ENCODE assay signal across 29 mouse cellular contexts in genomic region chr9:118624146-118624545, GRCm38 (mm10). TPM values are rescaled to one million over a fixed set of nuclear protein-coding genes. Genes with fewer than 3 reads are reported as not detected.
DNase-seq lines count a peak whose midpoint lies in the region; ATAC-seq lines count a peak whose summit lies in the region.
"Had no signal": no experiment of that assay in that cellular context is flagged by ENCODE, and none has a peak within 500 bp of the region (broad histone marks: within the 10 kb centered on the region; RNA-seq: fewer than 3 reads in every experiment).

No protein-coding gene starts in this region.

- peaks cover 12% of the 10 kb centered on the region; the same call in 1 of the 2 replicates for H3K36me3 ChIP-seq in kidney, embryonic 14.5 days (ENCODE audit: control insufficient read depth, insufficient read depth, low read length)
- no peaks in the 10 kb centered on the region for H3K36me3 ChIP-seq in neural tube, embryonic 15.5 days
- no peaks in the 10 kb centered on the region for H3K36me3 ChIP-seq in embryonic facial prominence, embryonic 11.5 days (replicated peaks; ENCODE audit: control insufficient read depth, insufficient read depth, low read depth, low read length)
- H3K36me3 ChIP-seq: forebrain, embryonic 12.5 days; hindbrain, embryonic 13.5 days; liver, embryonic 15.5 days; midbrain, embryonic 12.5 days had no signal

- H3K4me2 ChIP-seq in kidney, embryonic 14.5 days (replicated peaks; ENCODE audit: low read depth, low read length): no peak overlapping the region
- no peak overlapping the region for H3K4me2 ChIP-seq in neural tube, embryonic 15.5 days
- no peak overlapping the region for H3K4me2 ChIP-seq in embryonic facial prominence, embryonic 11.5 days (ENCODE audit: low read depth, low read length)
- H3K4me2 ChIP-seq: forebrain, embryonic 12.5 days; heart, embryonic 11.5 days; hindbrain, embryonic 13.5 days; limb, embryonic 15.5 days; liver, embryonic 15.5 days; lung, embryonic 14.5 days; midbrain, embryonic 12.5 days; stomach, embryonic 15.5 days had no signal

- no peak overlapping the region for H3K9ac ChIP-seq in kidney, embryonic 14.5 days (ENCODE audit: low read depth, low read length)
- no peak overlapping the region for H3K9ac ChIP-seq in neural tube, embryonic 15.5 days (replicated peaks)
- H3K9ac ChIP-seq in embryonic facial prominence, embryonic 11.5 days (replicated peaks; ENCODE audit: low read length): no peak overlapping the region
- H3K9ac ChIP-seq: forebrain, embryonic 12.5 days; hindbrain, embryonic 13.5 days; limb, embryonic 15.5 days; liver, embryonic 15.5 days; lung, embryonic 14.5 days; midbrain, embryonic 12.5 days; stomach, embryonic 15.5 days had no signal

- no peaks in the 10 kb centered on the region for H3K9me3 ChIP-seq in kidney, embryonic 14.5 days (ENCODE audit: control insufficient read depth, low read length)
- no peaks in the 10 kb centered on the region for H3K9me3 ChIP-seq in neural tube, embryonic 15.5 days (replicated peaks)
- no peaks in the 10 kb centered on the region for H3K9me3 ChIP-seq in embryonic facial prominence, embryonic 11.5 days (replicated peaks; ENCODE audit: control insufficient read depth, low read length)
- H3K9me3 ChIP-seq: forebrain, embryonic 12.5 days; hindbrain, embryonic 13.5 days; limb, embryonic 15.5 days; liver, embryonic 15.5 days; midbrain, embryonic 12.5 days; stomach, embryonic 15.5 days had no signal

- peak overlapping the region; percentile 60; the same call in 1 of the 2 replicates for H3K27ac ChIP-seq in kidney, embryonic 14.5 days (ENCODE audit: low read depth, low read length)
- H3K27ac ChIP-seq in neural tube, embryonic 15.5 days (replicated peaks): no peak overlapping the region
- peak overlapping the region; percentile 52; the same call in 1 of the 2 replicates for H3K27ac ChIP-seq in embryonic facial prominence, embryonic 11.5 days (replicated peaks; ENCODE audit: low read depth, low read length)
- H3K27ac ChIP-seq: forebrain, embryonic 12.5 days; hindbrain, embryonic 13.5 days; limb, embryonic 15.5 days; liver, embryonic 15.5 days; midbrain, embryonic 12.5 days; stomach, embryonic 15.5 days had no signal

- DNase-seq in kidney, adult 11 months: no peak
- DNase-seq in neural tube, embryonic 10.5 days (ENCODE audit: extremely low spot score, low spot score): peak; percentile 50
- DNase-seq in embryonic facial prominence, embryonic 11.5 days (ENCODE audit: low spot score): peak; percentile 85
- peak; percentile 59 for DNase-seq in mesoderm, embryonic 11.5 days (ENCODE audit: low read depth, low spot score)
- DNase-seq in lung, postnatal 25 days (ENCODE audit: low spot score): no peak
- DNase-seq: adrenal gland, adult 2 months; B cell, adult 2 months; cerebellum, adult 18-20 months; gastrocnemius, postnatal 36 days; heart, adult 18-20 months; heart, postnatal 36 days; kidney, adult 18-20 months; kidney, postnatal 36 days; left cerebral cortex, postnatal 4 days; lung, embryonic 14.5 days; lung, postnatal 14 days; retina, postnatal 1 day; right cerebral cortex, postnatal 14 days had no signal

- peaks cover 32% of the 10 kb centered on the region for H3K4me1 ChIP-seq in kidney, embryonic 14.5 days (ENCODE audit: control insufficient read depth, insufficient read depth, low read length)
- H3K4me1 ChIP-seq in neural tube, embryonic 15.5 days: peaks cover 4% of the 10 kb centered on the region; the same call in 1 of the 2 replicates
- H3K4me1 ChIP-seq in embryonic facial prominence, embryonic 11.5 days (ENCODE audit: control insufficient read depth, insufficient read depth, low read length): peaks cover 4% of the 10 kb centered on the region; the same call in 1 of the 2 replicates
- H3K4me1 ChIP-seq: liver, embryonic 15.5 days; stomach, embryonic 15.5 days had no signal

- no peak overlapping the region for H3K4me3 ChIP-seq in kidney, embryonic 14.5 days (ENCODE audit: low read length)
- no peak overlapping the region for H3K4me3 ChIP-seq in neural tube, embryonic 15.5 days (replicated peaks)
- no peak overlapping the region for H3K4me3 ChIP-seq in embryonic facial prominence, embryonic 11.5 days (ENCODE audit: low read depth, low read length)
- H3K4me3 ChIP-seq: forebrain, embryonic 12.5 days; hindbrain, embryonic 13.5 days; limb, embryonic 15.5 days; liver, embryonic 15.5 days; midbrain, embryonic 12.5 days; stomach, embryonic 15.5 days had no signal

- peak; percentile 68; the same call in 1 of the 2 replicates for ATAC-seq in kidney, embryonic 14.5 days (ENCODE audit: low FRiP score, low TSS enrichment)
- no peak for ATAC-seq in neural tube, embryonic 15.5 days (ENCODE audit: low FRiP score)
- peak; percentile 20; the same call in 1 of the 2 replicates for ATAC-seq in embryonic facial prominence, embryonic 11.5 days (replicated peaks; ENCODE audit: insufficient number of reproducible peaks, low FRiP score, low TSS enrichment, low read depth)
- no peak for ATAC-seq in erythroid progenitor cell, adult 5-6 weeks (replicated peaks; ENCODE audit: low FRiP score, poor library complexity, severe bottlenecking)
- ATAC-seq: activated CD4-positive, CD25-positive, alpha-beta regulatory T cell, adult 4 months had no signal

- H3K27me3 ChIP-seq in kidney, embryonic 14.5 days (ENCODE audit: control insufficient read depth, insufficient read depth, low read length): no peaks in the 10 kb centered on the region
- H3K27me3 ChIP-seq in neural tube, embryonic 15.5 days (replicated peaks): no peaks in the 10 kb centered on the region
- no peaks in the 10 kb centered on the region for H3K27me3 ChIP-seq in embryonic facial prominence, embryonic 11.5 days (ENCODE audit: control insufficient read depth, insufficient read depth, low read length)
- H3K27me3 ChIP-seq: forebrain, embryonic 12.5 days; hindbrain, embryonic 13.5 days; limb, embryonic 15.5 days; liver, embryonic 15.5 days; midbrain, embryonic 12.5 days; stomach, embryonic 15.5 days had no signal

- WGBS in kidney, embryonic 14.5 days: 14% methylated on average over 7 of the region's 7 CpGs
- WGBS in neural tube, embryonic 15.5 days: 64% methylated on average over 7 of the region's 7 CpGs
- WGBS in embryonic facial prominence, embryonic 11.5 days: 14% methylated on average over 7 of the region's 7 CpGs

RNA-seq across cellular contexts. Expression of gene Itga9, which starts 17.7 kb away (rescaled TPM):
- 16.6 and 31.9 TPM in 2 replicates for polyA plus RNA-seq in kidney, embryonic 14.5 days (2014; fragmentation: Nextera tagmentation; extraction: Ambion mirVana)
- 2.6 and 5.8 TPM in 2 replicates for polyA plus RNA-seq in neural tube, embryonic 15.5 days (2015; fragmentation: Nextera tagmentation; extraction: Ambion mirVana)
- 9.3 and 10.3 TPM in 2 replicates for polyA plus RNA-seq in embryonic facial prominence, embryonic 11.5 days (2014; fragmentation: Nextera tagmentation; extraction: Ambion mirVana)
- total RNA-seq in erythroid progenitor cell, adult 5-6 weeks (2015; ENCODE audit: low replicate concordance): 2.9 and 3.6 TPM in 2 replicates
- total RNA-seq in erythroid progenitor cell, adult 5-6 weeks (2017; ENCODE audit: low replicate concordance): 1.6 and 2.8 TPM in 2 replicates

Comparison
In these comparisons a context has a peak if more than half of its experiments do, and no peak if none do; other contexts are left out.
1. ATAC-seq: peak in kidney, embryonic 14.5 days (single experiment) and embryonic facial prominence, embryonic 11.5 days (single experiment); none in neural tube, embryonic 15.5 days (single experiment) and erythroid progenitor cell, adult 5-6 weeks (single experiment).
2. DNase-seq: peak in neural tube, embryonic 10.5 days (single experiment), embryonic facial prominence, embryonic 11.5 days (single experiment) and mesoderm, embryonic 11.5 days (single experiment); none in kidney, adult 11 months (single experiment) and lung, postnatal 25 days (single experiment).